Mouse (Mus musculus) liver, embryonic 14.5 days (tissue): ENCODE data around the gene Ptpn14.

Source experiments
- CTCF ChIP-seq: IDR thresholded peaks from 2 replicates; pipeline ENCODE4 v1.5.1; 2016; ENCODE audit warnings: antibody characterized with exemption, low read depth, control low read depth
- EP300 ChIP-seq: IDR thresholded peaks from 2 replicates; pipeline ENCODE4 v1.6.1; 2016; ENCODE audit warnings: antibody characterized with exemption, low read depth

- no peak for TF ChIP-seq CTCF
- TF ChIP-seq EP300 = no peak
Observed at GRCm38 (mm10) chr1:189767164-189767563, 39.1 kb downstream of the Ptpn14 start.
